Mouse (Mus musculus): ENCODE results near the gene Hoxc4. TPM values are rescaled to one million over a fixed set of nuclear protein-coding genes. Genes with fewer than 3 reads are reported as not detected.

Gene Hoxc4
- polyA plus RNA-seq (2015; fragmentation: Nextera tagmentation; extraction: Ambion mirVana): 5.9 and 7.0 TPM in 2 replicates

- Histone ChIP-seq H3K27ac (no peak within 1 kb of the TSS), H3K9ac (ENCODE audit: low read depth, low read length) (no peak within 1 kb of the TSS), H3K4me1 (replicated peaks; ENCODE audit: insufficient read depth, low read length) (peaks cover 33% of the 10 kb centered on the region), H3K27me3 (ENCODE audit: insufficient read depth, low read length) (peaks cover 21% of the 10 kb centered on the region; the same call in 1 of the 2 replicates), H3K9me3 (replicated peaks; ENCODE audit: low read length) (no peaks in the 10 kb centered on the region), H3K36me3 (ENCODE audit: insufficient read depth, low read length) (0 out of 2 replicates have a peak, but pooled peaks cover 2% of the 10 kb centered on the region), H3K4me3 (replicated peaks; ENCODE audit: low read depth, low read length) (no peak within 1 kb of the TSS), H3K4me2 (ENCODE audit: low read length) (no peak within 1 kb of the TSS)
- WGBS: 38% methylated on average over 9 of the region's 9 CpGs
- no peak for TF ChIP-seq CTCF (IDR thresholded peaks at IDR 0.05; ENCODE audit: low read depth)
- DNase-seq (ENCODE audit: low spot score): peak; percentile 85
- no peak for ATAC-seq (replicated peaks; ENCODE audit: low FRiP score, low read depth)
Observed at GRCm38 (mm10) chr15:103018636-103019035, at the start of gene Hoxc4. Hoxc4 (plus strand) TSS chr15:103018934.

GRCm38 (mm10) chr15:102969296-102969695 lies 49.4 kb upstream of the Hoxc4 start:
- Histone ChIP-seq H3K4me3 (replicated peaks; ENCODE audit: low read depth, low read length) (peak overlapping the region; percentile 51), H3K4me2 (ENCODE audit: low read length) (peak overlapping the region; percentile 90), H3K9me3 (replicated peaks; ENCODE audit: low read length) (no peaks in the 10 kb centered on the region), H3K27ac (no peak overlapping the region; the same call in 1 of the 2 replicates), H3K36me3 (ENCODE audit: insufficient read depth, low read length) (no peaks in the 10 kb centered on the region), H3K4me1 (replicated peaks; ENCODE audit: insufficient read depth, low read length) (peaks cover 19% of the 10 kb centered on the region), H3K9ac (ENCODE audit: low read depth, low read length) (peak overlapping the region; percentile 80; the same call in 1 of the 2 replicates), H3K27me3 (ENCODE audit: insufficient read depth, low read length) (no peaks in the 10 kb centered on the region)
- no peak for TF ChIP-seq CTCF (IDR thresholded peaks at IDR 0.05; ENCODE audit: low read depth)
- ATAC-seq (replicated peaks; ENCODE audit: low FRiP score, low read depth) (no peak), DNase-seq (ENCODE audit: low spot score) (no peak)
- WGBS: 32% methylated on average over 1 of the region's 1 CpGs

- Histone ChIP-seq H3K9ac (ENCODE audit: low read depth, low read length) (peak overlapping the region; percentile 41), H3K4me1 (replicated peaks; ENCODE audit: insufficient read depth, low read length) (peaks cover 16% of the 10 kb centered on the region), H3K4me2 (ENCODE audit: low read length) (peak overlapping the region; percentile 90), H3K9me3 (replicated peaks; ENCODE audit: low read length) (no peaks in the 10 kb centered on the region), H3K27ac (peak overlapping the region; percentile 58), H3K36me3 (ENCODE audit: insufficient read depth, low read length) (no peaks in the 10 kb centered on the region), H3K27me3 (ENCODE audit: insufficient read depth, low read length) (no peaks in the 10 kb centered on the region), H3K4me3 (replicated peaks; ENCODE audit: low read depth, low read length) (peak overlapping the region; percentile 51)
- DNase-seq (ENCODE audit: low spot score) (peak; percentile 86), ATAC-seq (replicated peaks; ENCODE audit: low FRiP score, low read depth) (no peak)
- 2% methylated on average over 12 of the region's 12 CpGs for WGBS
- peak; percentile 43; the same call in 1 of the 2 replicates for TF ChIP-seq CTCF (IDR thresholded peaks at IDR 0.05; ENCODE audit: low read depth)
Observed at GRCm38 (mm10) chr15:102970740-102971139, 48.0 kb upstream of the Hoxc4 start.

- H3K27me3 ChIP-seq (ENCODE audit: insufficient read depth, low read length): no peaks in the 10 kb centered on the region
- H3K4me2 ChIP-seq (ENCODE audit: low read length): peak overlapping the region; percentile 90
Observed at GRCm38 (mm10) chr15:102972254-102972653, 46.5 kb upstream of the Hoxc4 start.

GRCm38 (mm10) chr15:102972753-102973152 lies 46.0 kb upstream of the Hoxc4 start:
- no peaks in the 10 kb centered on the region for H3K36me3 ChIP-seq (ENCODE audit: insufficient read depth, low read length)
- H3K9me3 ChIP-seq (replicated peaks; ENCODE audit: low read length): no peaks in the 10 kb centered on the region
- peaks cover 16% of the 10 kb centered on the region for H3K4me1 ChIP-seq (replicated peaks; ENCODE audit: insufficient read depth, low read length)
- no peak for ATAC-seq (replicated peaks; ENCODE audit: low FRiP score, low read depth)
- H3K4me3 ChIP-seq (replicated peaks; ENCODE audit: low read depth, low read length): peak overlapping the region; percentile 51
- TF ChIP-seq CTCF (IDR thresholded peaks at IDR 0.05; ENCODE audit: low read depth): no peak
- no peaks in the 10 kb centered on the region for H3K27me3 ChIP-seq (ENCODE audit: insufficient read depth, low read length)
- peak overlapping the region; percentile 90 for H3K4me2 ChIP-seq (ENCODE audit: low read length)
- H3K27ac ChIP-seq: peak overlapping the region; percentile 55
- WGBS: 9% methylated on average over 6 of the region's 6 CpGs
- DNase-seq (ENCODE audit: low spot score): no peak
- peak overlapping the region; percentile 67 for H3K9ac ChIP-seq (ENCODE audit: low read depth, low read length)

More at GRCm38 (mm10) chr15:102972254-102972653, 46.5 kb upstream of the Hoxc4 start:
- ATAC-seq (replicated peaks; ENCODE audit: low FRiP score, low read depth): no peak
- H3K9ac ChIP-seq (ENCODE audit: low read depth, low read length): peak overlapping the region; percentile 67
- no peaks in the 10 kb centered on the region for H3K9me3 ChIP-seq (replicated peaks; ENCODE audit: low read length)
- WGBS: 4% methylated on average over 21 of the region's 21 CpGs
- no peaks in the 10 kb centered on the region for H3K36me3 ChIP-seq (ENCODE audit: insufficient read depth, low read length)
- DNase-seq (ENCODE audit: low spot score): no peak
- H3K4me1 ChIP-seq (replicated peaks; ENCODE audit: insufficient read depth, low read length): peaks cover 16% of the 10 kb centered on the region
- peak overlapping the region; percentile 51 for H3K4me3 ChIP-seq (replicated peaks; ENCODE audit: low read depth, low read length)
- TF ChIP-seq CTCF (IDR thresholded peaks at IDR 0.05; ENCODE audit: low read depth): no peak
- H3K27ac ChIP-seq: peak overlapping the region; percentile 55

- H3K4me2 ChIP-seq (ENCODE audit: low read length): peak overlapping the region; percentile 90
- WGBS: 18% methylated on average over 7 of the region's 7 CpGs
- H3K9me3 ChIP-seq (replicated peaks; ENCODE audit: low read length): no peaks in the 10 kb centered on the region
- H3K9ac ChIP-seq (ENCODE audit: low read depth, low read length): peak overlapping the region; percentile 83
- no peak for ATAC-seq (replicated peaks; ENCODE audit: low FRiP score, low read depth)
- peaks cover 25% of the 10 kb centered on the region for H3K4me1 ChIP-seq (replicated peaks; ENCODE audit: insufficient read depth, low read length)
- no peaks in the 10 kb centered on the region for H3K27me3 ChIP-seq (ENCODE audit: insufficient read depth, low read length)
- H3K36me3 ChIP-seq (ENCODE audit: insufficient read depth, low read length): no peaks in the 10 kb centered on the region
- DNase-seq (ENCODE audit: low spot score): no peak
- H3K4me3 ChIP-seq (replicated peaks; ENCODE audit: low read depth, low read length): peak overlapping the region; percentile 51
- TF ChIP-seq CTCF (IDR thresholded peaks at IDR 0.05; ENCODE audit: low read depth): no peak
- H3K27ac ChIP-seq: peak overlapping the region; percentile 91
Observed at GRCm38 (mm10) chr15:102975034-102975433, 43.7 kb upstream of the Hoxc4 start.
